Mouse (Mus musculus) bone marrow, adult 2 months (tissue): ENCODE results near the gene Mark4.
A peak's percentile ranks its signal among the peaks of the same experiment; 100 is the strongest.

Experiments
- CTCF ChIP-seq: fragments of 200-500 bp; IDR thresholded peaks from 2 replicates; pipeline ENCODE4 v1.5.1; 2011; ENCODE audit warnings: low read length, control low read depth; ENCODE audit not compliant: control insufficient read depth, insufficient read depth
- POLR2A ChIP-seq: fragments of 200-500 bp; IDR thresholded peaks from 2 replicates; pipeline ENCODE4 v1.6.1; 2011; ENCODE audit warnings: low read depth, mild to moderate bottlenecking, control low read depth, low read length, borderline replicate concordance; ENCODE audit not compliant: control insufficient read depth

DNA sequence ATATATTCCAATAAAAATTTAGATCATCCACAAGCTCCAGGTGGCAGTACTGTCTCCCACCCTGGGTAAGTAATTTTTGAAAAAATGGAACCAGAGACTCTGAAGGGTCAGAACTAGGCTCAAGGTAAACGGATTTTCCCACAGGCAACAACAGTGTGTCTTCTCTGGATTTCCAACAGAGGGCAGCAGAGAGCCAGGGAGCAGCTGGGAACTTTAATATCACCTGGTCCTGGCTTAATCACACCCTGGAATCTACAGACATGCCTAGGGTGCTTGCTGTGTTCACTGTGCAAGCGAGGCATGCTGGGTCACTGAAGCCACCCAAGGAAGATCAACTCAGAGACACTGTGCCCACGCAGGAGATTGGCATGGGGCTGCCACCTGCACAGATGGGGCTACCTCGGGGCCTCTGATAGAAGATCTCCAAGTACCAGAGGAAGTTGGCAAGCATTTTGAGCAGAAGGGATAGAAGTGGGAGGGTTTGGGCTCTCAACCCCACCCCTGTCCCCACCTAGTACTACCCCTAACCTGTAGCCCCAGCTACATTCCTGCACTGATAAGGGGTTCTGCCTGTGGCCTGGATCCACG is 45.0 kb upstream of the Mark4 start:
- TF ChIP-seq CTCF (peak; percentile 80), POLR2A (no peak)
